Mouse (Mus musculus): Measurements from ENCODE around the gene S1pr2. TPM values are rescaled to one million over a fixed set of nuclear protein-coding genes. Genes with fewer than 3 reads are reported as not detected.
"Not testable (repeated sequence)": the region's sequence is repeated elsewhere in the genome, so short reads cannot be mapped to it uniquely, and the experiment has no call there.

S1pr2 gene
- 0.84 and 1.5 TPM in 2 replicates for total RNA-seq (2015; ENCODE audit: low replicate concordance)
- total RNA-seq (2017; ENCODE audit: low replicate concordance), result 0.17 and 0.56 TPM in 2 replicates

DNA sequence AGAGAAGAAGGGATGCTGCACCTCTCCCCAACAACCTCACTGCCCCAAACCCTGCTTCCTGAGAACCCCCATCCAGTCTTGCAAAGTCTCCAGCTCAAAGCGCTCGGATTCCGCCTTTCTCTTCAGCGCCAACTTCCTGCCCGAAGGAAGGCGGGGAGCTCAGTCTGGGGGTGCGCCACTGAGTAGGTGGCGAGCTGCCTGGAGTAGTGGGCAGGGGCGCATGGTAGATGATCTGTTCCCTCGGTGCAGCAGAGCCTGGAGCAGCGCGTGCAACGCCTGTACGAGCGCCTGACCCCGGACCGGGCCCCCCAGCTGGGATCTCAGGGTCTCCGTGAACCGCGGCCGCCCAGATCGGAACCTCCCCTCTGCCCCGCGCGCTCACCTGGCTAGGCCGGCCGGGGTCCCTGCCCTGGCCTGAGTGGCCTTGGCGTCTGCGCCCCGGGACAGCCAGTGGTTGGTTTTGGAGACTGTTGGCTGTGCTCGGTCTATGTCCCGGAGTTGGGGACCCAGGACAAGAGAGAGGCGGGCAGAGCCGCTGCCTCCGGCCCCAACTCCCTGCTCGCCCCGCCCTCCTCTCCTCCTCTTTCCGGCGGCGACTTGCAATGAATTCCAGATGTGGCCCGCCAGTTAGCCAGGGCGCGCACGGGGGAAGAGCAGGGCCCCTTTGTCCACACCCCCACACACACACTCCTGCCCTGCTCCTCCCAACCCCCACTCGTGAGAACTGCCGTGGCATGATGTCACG, at the start of gene S1pr2:
TSS of gene S1pr2 (minus strand) at position 566 of the 745 bp plus-strand sequence.
- ATAC-seq (replicated peaks; ENCODE audit: low FRiP score, poor library complexity, severe bottlenecking), result peak; percentile 16; the same call in 1 of the 2 replicates

DNA sequence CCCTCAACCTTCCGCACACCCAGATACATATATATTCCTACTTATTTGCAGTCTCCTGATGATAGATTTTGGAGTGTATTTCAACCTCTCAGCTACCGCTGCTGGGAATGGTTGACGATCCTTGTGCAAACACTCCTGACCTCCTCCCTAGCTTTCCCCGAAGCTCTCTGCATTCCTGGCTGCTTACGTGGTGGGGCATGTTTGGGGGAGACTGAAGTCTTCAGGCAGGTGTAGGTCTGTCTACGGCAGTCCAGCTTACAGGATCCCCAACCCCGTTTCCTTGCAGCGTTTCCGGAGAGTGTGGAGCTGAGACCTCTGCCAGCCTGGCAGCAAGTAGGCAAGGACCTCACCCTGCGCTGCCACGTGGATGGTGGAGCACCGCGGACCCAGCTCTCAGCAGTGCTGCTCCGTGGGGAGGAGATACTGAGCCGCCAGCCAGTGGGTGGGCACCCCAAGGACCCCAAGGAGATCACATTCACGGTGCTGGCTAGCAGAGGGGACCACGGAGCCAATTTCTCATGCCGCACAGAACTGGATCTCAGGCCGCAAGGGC, 48.8 kb upstream of the S1pr2 start:
- no peak for ATAC-seq (replicated peaks; ENCODE audit: low FRiP score, poor library complexity, severe bottlenecking)

DNA sequence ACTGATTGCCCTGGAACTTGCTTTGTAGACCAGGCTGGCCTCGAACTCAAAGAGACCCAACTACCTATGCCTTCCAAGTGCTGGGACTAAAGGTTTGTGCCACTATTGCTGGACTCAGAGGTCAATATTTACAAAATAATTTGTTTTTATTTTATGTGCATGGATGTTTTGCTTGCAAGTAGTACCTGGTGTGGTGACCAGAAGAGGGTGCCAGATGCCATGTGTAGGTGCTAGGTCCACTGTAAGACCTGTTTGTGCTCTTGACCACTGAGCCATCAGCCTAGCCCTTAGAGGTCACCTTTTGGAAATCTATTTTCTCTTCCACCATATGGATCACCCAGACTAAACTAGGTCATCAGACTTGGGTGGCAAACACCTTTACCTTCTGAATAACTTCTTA, 46.1 kb upstream of the S1pr2 start:
- no peak for ATAC-seq (replicated peaks; ENCODE audit: low FRiP score, poor library complexity, severe bottlenecking)

- ATAC-seq (replicated peaks; ENCODE audit: low FRiP score, poor library complexity, severe bottlenecking), result no peak
Measured at GRCm38 (mm10) chr9:21022288-21022687, 45.7 kb upstream of the S1pr2 start.

DNA sequence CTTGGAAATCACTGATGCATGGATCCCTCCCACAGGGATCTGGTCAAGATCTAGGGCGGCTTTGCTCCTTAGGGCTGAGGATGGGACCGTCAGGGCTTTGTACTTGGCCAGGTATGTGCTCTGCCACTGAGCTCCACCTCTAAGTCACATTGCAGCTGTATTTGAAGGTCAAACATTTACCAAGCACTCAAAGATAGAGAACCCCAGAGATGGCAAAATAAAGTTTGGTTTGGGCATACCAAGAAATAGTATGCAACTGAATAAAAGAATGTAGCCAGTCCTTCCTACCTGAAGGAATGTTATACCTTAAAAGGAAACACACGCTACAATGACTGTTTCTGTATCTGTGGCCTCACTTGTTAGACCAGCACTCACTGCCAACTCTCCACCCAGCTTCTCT, 44.8 kb upstream of the S1pr2 start:
- no peak for ATAC-seq (replicated peaks; ENCODE audit: low FRiP score, poor library complexity, severe bottlenecking)

DNA sequence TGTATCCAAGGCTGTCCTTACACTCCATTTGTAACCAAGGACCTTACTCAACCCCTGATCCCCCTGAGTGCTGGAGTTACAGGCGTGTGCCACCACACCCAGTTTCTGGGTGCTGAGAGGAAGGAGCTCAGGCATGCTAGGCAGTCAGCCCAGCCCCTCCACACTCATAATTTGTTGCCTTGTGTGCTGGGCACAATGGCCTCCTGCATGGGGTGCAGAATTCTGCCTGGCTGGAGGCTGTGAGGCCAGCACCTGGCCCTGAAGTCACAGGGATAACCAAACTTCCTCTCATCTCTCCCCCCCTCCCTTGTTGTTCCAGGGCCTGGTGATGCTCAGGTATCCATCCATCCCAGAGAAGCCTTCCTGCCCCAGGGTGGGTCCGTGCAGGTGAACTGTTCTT, 42.0 kb upstream of the S1pr2 start:
- no peak for ATAC-seq (replicated peaks; ENCODE audit: low FRiP score, poor library complexity, severe bottlenecking)

DNA sequence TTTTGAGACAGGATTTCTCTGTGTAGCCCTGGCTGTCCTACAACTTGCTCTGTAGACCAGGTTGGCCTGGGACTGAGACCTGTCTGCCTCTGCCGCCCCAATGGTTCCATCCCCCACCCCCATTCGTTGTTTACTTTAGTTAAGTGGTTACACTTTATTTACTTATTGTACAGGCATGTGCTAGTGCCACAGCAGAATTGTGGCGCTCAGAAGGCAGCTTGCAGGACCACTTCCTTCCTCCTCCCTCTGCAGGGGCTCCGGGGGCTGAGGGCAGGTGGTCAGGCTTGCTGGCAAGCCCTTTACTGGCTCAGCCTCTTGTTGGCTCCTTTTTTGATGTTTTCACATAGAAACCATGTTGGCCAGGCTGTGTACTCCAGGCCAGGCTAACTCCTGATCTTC, 40.6 kb upstream of the S1pr2 start:
- no peak for ATAC-seq (replicated peaks; ENCODE audit: low FRiP score, poor library complexity, severe bottlenecking)

- no peak for ATAC-seq (replicated peaks; ENCODE audit: low FRiP score, poor library complexity, severe bottlenecking)
Measured at GRCm38 (mm10) chr9:21016331-21017176, 40.0 kb upstream of the S1pr2 start.

DNA sequence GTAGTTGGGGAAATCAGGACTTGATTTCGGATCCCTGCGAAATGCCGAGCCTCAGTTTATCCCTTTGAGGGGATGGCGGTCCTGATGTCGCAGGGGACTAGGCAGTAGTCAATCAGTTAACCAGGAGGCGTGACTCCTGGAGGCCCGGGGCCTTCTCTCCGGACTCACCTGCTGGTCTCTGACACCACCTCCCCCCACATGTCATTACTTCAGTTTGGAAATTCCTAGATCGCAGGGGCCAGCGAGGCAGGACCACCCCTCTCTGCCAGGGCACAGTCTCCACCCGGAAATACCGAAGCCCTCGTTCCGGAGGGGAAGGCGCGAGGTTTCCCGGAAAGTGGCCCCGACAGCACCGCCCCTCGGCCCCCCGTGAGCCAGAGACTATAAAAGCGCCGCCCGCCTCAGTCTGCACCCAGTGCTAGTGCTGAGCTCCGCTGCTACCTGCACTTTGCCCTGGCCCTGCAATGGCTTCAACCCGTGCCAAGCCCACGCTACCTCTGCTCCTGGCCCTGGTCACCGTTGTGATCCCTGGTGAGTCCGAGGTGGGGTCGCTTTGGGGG, 39.1 kb upstream of the S1pr2 start, which contains the start of gene Icam1:
TSS of gene Icam1 (plus strand) at position 415 of the 560 bp plus-strand sequence.
- ATAC-seq (replicated peaks; ENCODE audit: low FRiP score, poor library complexity, severe bottlenecking), result 0 out of 2 replicates have a peak, but pooled peaks have one; percentile 38

DNA sequence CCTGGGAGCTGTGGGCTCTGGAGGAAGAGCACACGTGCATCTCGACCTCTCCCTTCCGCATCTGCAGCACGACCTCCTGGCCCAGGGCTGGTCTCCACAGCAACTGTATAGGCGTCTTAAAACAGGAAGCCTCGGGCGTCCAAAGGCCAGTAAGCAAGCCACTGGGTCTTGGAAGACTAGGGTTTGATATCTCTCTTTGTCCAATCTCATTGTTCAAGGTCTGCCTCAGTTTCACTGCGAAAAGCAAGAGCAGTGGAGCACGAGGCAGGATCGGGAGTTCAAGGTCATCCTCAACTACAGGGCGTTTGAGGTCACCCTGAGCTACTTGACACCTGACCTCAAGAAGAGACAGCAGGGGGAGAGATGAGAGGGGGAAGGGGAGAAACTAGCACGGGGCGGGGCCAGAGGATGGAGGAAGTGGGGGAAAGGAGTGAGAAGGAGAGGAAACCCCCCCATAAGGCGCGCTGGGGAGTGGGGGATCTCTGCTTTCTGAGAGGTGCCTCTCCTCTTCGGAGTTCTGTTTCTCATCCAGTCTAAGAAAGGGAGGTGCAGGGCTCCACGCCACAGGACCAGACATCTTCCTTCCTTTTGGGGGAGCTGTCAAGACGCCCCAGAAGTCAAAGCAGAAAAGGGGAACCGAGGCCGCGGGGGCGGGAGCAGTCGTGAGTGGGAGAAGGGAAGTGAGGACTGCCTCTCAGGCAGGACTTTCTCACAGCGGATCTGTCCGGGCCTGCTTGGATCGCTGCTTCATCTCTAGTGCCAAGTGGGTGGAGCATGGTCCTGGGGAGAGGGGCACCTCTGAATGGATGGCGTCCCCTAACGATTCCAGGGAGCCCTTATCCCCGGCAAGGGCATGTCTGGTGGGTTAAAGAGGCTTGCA, 38.4 kb upstream of the S1pr2 start:
- no peak for ATAC-seq (replicated peaks; ENCODE audit: low FRiP score, poor library complexity, severe bottlenecking)

- no peak for ATAC-seq (replicated peaks; ENCODE audit: low FRiP score, poor library complexity, severe bottlenecking)
Measured at GRCm38 (mm10) chr9:21012368-21012767, 35.8 kb upstream of the S1pr2 start.

DNA sequence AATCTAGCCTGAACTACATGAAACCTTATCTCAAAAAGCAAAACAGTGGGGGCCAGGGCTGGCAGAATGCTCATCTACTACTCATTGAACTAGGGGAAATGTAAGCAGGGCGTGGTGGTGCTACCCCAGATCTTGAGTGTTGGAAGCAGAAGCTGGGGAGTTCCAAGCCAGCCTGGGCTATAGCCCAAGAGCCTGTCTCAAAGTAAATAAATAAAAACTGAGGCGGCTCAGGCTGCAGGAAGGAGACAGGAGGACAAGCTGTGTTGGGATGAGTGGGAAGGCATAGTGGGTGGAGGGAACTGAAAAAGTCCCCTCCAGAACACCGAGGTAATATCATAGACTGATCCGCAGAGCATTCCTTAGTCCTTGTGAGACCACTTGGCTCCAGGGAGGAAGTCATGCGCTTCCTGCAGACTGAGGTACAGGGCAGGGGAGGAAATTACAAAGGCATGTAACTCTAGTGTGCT, 35.3 kb upstream of the S1pr2 start:
- no peak for ATAC-seq (replicated peaks; ENCODE audit: low FRiP score, poor library complexity, severe bottlenecking)

- ATAC-seq (replicated peaks; ENCODE audit: low FRiP score, poor library complexity, severe bottlenecking), result not testable (repeated sequence)
Measured at GRCm38 (mm10) chr9:21010939-21011541, 34.5 kb upstream of the S1pr2 start.

- ATAC-seq (replicated peaks; ENCODE audit: low FRiP score, poor library complexity, severe bottlenecking), result no peak
Measured at GRCm38 (mm10) chr9:21010362-21010761, 33.8 kb upstream of the S1pr2 start.

- ATAC-seq (replicated peaks; ENCODE audit: low FRiP score, poor library complexity, severe bottlenecking), result 0 out of 2 replicates have a peak, but pooled peaks have one; percentile 38
Measured at GRCm38 (mm10) chr9:21008007-21008406, 31.4 kb upstream of the S1pr2 start.

GRCm38 (mm10) chr9:21007313-21007952, 30.9 kb upstream of the S1pr2 start:
- ATAC-seq (replicated peaks; ENCODE audit: low FRiP score, poor library complexity, severe bottlenecking), result no peak

DNA sequence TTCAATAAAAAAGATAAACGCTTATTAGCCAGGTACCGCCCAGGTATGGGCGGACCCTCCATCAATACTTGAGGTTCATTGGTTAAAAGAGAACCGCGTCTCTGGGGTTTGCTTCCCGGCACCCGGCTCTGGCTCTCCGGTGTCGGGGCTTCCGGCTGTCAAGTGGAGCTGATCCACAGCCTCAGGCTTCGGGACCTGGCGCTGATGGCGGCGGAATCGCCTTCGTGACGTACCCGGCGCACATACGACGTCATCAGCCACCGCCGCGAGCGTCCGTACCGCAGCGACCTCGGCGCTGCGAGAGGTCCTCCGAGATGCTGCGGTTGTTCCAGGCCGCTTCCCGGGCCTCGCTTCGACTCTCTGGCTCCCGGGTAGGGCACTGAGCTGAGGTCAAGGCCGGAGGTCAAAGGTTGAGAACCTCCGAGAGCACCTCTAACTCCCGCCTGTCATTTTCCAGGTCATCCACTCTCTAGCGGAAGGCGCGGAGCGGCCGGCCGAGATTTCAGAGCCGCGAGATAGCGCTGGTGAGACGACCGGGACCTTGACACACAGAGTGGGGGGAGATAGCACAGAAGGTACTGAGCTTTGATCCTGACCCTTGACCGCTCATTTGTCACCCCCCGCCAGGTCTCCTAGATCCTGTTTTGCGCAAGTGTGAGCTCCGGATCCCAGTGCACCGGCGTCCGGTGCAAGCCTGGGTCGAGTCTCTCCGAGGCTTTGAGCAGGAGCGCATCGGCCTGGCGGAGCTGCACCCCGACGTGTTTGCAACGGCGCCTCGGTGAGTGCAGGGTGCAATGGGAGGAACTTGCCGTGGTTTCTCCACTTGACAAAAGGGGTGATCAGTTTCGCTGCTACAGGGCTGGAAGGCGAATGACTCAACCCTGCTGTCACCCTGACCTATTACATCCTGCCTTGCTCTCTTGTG, 26.3 kb upstream of the S1pr2 start, which contains the start of gene Mrpl4:
TSS of gene Mrpl4 (plus strand) at position 112 of the 925 bp plus-strand sequence.
- peak; percentile 87 for ATAC-seq (replicated peaks; ENCODE audit: low FRiP score, poor library complexity, severe bottlenecking)

All from erythroblast, adult 5-6 weeks (primary cell).